Mouse (Mus musculus) kidney, adult 11 months (tissue): ENCODE results near the gene Asxl1.

Experiments used
- DNase-seq: peaks from one replicate; pipeline ENCODE4 v3.0.0; 2022

Asxl1 gene

DNA sequence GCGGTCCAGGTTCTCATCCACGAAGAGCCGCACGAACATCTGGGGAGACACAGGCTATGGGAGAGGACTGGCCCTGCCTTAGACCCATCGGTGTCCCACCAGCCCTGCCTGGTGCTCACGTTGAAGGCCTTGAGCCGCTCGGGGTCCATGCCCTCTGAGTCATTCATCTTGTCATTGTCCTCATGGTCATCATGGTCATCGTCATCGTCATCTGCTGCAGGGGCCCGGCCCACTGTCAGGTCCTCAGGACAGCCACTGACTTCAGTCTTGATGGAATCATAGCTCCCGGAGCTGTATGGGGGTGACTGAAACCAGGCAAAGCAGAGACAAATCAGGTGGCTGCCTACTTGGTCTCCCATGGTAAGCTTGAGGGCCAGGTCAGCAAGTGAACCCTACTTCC lies 72.2 kb downstream of the Asxl1 start:
- DNase-seq = no peak

DNA sequence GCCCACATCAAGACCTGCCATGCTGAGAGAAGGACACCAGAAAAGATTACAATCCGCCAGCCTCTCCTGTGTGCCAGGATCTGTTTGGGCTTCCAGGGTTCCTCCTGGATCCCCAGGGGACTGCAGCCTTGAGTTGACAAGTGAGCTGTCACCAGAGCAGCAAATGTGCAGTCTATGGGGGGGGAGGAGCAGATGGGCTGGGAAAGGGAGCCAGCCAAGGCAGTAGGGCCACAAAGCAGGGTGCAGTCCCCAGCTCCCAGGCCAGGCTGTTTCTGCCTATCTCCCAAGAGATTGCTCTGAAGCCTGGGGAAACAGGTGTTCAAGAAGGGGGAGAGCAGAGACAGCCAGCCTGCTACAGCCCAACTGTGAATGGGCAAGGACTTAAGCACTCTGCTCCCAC lies 72.8 kb downstream of the Asxl1 start:
- DNase-seq = no peak

DNA sequence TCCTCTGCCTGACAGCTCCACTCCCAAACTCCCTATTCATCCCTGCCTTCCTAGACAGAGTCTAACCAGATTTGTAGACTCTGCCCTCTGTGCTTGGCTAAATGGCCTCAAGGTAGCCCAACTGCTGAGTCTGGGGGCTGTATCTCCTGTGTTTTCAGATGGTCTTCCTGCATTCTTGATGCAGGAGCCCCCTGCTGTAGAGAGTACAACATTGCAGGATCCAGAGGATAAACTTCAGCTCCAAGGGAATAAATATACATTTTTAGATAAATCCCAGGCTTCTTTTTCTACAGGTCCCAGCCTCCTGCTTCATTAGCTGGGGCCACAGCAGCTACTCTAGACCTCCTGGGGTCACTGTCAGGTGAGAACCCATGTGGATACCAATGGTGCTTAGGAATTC lies 75.6 kb downstream of the Asxl1 start:
- DNase-seq = no peak

DNA sequence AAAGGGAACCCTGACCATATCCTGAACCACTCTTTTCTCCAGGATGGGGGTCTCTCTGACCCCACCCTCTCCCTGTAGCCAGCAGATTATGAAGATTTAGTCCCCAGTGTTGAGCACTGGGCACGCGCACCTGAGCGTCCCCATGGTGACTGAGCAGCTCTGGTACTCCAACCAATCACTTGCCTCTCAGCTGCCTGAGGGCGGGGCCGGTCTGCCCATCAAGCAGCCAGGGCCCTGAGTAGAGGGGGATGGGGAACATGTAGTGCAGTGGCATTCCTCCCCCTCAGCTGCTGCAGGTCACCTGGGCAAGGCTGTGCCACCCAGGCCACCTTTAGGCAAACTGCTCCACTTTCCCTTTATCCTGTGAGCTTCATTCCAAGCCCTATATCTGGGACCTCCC lies 76.4 kb downstream of the Asxl1 start:
- DNase-seq = peak; percentile 53

DNA sequence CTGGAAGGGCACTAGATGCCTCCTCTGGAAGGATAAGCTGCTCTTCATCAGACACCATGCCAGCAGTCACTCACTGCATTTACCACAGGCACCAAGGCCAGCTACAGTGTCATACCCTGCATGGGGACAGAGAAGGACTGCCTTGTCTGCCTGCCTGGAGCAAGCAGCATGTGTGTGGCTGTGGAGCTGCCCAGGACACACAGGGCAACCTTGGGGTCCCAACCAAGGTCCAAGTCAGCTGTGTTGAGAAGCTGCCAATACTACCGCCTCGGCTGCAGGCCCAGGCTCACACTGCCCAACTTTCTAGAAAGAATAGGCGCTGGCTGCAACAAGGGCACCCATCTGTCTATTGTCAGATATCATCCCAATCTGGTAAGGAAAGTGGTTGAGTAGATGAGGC lies 77.5 kb downstream of the Asxl1 start:
- no peak for DNase-seq

DNA sequence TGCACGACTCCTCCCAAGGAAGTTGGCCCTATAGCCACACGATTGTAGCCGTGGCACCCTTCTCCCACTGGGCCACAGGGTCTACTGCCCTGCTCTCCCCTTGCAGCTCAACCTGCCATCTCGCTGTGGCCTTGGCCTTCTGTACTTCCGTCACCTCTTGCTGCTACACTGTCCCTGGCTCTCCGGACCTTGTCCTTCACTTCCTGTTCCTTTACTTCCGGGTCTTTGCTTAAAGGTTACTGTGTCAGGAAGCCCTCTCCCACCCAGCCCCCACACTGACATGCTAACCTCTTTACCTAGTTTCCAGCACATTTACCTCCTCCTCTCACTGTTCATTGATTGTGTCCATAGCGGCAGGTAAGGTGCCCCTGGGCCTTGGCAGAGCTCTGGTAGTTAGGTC lies 78.9 kb downstream of the Asxl1 start:
- no peak for DNase-seq

DNA sequence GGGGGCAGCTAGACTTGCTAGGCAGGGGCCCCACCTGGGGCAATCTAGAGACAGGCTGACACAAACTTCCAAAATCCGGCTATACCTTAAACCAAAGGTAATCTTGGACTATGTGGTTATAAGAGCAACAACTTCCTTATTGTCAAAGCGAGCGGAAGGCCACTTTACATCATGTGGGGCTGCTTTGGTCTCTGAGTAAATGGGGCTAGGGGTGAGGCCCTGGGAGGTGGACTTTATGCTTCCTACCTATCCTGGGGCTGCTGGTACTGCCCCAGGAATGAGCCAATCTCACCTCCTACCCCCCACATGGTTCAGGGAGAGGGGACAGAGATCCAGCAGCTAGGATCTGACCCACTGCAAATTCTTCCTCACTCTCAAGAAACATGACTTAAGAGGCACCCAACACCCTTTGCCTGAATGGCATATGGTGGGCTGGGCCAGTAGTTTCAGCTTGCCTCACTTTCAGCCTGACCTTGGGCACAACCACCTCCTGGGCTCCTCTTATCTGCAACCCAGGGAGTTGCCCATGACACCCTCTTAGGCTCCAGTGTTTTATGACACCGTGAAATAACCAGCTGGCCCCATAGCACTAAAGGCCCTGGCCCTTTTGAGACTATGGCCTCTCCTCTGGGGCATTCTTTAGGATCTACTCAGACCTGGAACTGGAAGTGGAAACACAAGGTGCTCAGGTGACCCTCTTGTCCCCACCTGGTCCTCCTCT lies 79.7 kb downstream of the Asxl1 start:
- no peak for DNase-seq

DNA sequence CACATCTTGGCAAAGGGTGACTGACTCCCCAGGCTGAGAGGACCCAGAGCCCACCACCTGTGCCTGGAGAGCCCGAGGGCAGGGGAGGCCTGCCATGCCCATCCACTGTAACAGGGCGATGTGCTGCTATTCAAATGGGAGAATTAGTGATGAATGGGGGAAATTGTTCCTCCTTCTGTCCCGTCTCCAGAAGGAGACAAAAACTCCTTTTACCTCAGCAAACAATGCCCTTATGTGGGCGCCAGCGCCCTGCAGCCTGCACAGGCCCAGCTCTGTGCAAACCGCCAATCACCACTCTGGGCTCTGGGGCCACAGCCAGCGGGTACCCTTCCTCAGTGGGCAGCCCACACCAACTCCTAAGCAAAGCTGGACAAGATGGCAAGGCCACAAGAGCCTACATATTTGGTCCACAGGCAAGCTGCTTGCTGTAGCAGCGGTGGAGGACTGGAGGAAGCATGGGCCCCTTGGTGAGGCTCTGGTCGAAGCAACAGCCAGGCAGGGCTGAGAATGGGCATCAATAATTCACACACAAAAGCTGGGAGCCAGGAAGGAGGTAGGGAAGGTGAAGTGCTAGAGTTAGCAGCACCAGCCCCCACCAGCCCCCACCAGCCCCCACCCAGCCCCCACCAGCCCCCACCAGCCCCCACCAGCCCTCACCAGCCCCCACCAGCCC lies 80.5 kb downstream of the Asxl1 start:
- DNase-seq = no peak

DNA sequence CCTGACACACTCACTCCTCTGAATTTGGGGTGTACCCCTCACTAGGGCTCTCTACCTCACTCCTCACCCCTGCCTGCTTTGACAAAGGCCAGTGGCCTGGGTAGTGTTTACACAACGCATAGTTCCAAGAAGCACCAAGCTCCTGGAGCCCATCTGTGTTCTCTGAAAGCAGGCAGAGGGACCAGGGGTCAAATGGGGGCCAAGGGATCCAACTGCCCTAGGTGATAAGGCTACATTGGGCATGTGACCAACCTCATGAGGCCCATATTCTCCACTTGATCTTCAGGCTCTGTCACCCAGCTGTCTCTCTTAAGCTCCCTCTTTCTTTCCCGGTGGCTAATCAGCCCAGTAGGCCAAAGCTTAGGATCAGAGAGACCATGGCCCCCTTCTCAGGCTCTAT lies 81.3 kb downstream of the Asxl1 start:
- DNase-seq = no peak

DNA sequence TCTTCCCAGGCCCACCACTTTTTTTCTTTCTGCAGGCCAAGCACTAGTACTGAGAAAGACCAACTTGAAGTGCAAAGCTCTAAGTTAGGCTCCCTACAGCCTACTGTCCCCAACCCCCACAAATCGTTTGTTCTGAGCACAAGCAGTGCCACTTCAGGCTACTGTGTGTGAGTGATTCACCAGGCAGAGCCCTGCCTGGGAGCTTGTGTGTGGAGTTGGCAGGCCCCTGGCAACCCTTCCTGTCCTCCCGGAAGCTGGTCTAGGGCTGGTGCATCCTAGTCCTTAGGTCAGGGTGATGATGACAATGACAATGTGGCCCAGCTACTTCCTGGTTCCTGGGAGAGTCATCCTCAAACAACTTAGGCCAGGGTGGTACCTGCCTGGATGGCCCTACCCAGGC lies 82.9 kb downstream of the Asxl1 start:
- no peak for DNase-seq

DNA sequence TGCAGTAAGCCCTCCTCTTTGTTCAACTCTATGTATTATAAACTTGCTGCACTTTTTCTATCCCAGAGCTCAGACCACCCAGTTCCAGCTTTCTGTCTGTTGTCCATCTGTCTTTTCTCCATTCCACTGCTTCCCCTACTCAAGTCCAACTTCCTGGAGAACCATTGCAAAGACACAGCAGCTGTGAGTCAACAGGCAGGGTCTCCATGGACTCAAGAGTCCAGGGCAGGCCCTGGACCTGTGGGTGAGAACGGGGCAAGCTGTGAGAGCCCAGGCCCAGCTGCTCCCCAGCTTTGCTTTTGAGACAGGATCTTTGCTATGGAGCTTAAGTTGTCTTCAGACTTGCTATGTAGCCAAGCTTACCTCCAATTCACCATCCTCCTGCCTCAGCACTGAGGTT lies 84.9 kb downstream of the Asxl1 start:
- no peak for DNase-seq

DNA sequence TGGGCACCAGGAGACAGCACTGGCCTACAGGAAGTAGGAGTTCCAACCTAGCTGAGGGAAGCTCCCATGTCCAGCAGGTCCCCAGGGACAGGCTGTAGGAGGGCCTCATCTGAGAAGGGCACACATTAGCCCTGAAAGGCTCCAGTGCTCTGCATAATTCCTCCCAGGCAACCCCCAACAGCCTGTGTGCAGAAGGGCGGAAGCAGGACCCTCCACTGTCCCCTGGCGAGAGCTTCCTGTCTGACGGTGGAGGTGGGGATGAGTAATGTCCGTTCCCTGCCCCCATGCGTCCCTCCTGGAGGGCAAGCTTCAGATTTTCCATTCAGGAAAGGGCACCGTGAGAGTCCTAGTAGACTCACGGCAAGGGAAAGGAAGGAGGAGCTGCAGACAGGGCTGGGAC lies 86.9 kb downstream of the Asxl1 start:
- DNase-seq = no peak

DNA sequence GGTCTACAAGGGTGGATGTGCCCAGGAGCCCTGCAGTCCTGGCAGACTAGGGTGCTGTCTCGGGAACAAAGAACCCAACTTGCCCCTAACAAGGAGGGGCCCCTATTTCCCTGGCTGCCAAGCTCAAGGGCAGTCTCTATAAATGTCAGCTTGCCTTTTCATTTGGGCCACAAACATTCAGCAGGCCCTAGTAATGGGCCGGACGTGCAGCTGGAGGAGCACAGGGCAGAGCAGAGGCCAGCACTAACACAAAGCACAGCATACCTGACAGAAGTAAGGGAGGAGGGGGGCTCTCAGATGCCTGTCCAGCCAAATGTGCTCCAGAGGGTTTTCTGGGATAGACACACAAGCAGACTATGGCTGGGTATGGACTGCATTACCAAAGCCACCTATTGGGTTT lies 88.2 kb downstream of the Asxl1 start:
- no peak for DNase-seq

DNA sequence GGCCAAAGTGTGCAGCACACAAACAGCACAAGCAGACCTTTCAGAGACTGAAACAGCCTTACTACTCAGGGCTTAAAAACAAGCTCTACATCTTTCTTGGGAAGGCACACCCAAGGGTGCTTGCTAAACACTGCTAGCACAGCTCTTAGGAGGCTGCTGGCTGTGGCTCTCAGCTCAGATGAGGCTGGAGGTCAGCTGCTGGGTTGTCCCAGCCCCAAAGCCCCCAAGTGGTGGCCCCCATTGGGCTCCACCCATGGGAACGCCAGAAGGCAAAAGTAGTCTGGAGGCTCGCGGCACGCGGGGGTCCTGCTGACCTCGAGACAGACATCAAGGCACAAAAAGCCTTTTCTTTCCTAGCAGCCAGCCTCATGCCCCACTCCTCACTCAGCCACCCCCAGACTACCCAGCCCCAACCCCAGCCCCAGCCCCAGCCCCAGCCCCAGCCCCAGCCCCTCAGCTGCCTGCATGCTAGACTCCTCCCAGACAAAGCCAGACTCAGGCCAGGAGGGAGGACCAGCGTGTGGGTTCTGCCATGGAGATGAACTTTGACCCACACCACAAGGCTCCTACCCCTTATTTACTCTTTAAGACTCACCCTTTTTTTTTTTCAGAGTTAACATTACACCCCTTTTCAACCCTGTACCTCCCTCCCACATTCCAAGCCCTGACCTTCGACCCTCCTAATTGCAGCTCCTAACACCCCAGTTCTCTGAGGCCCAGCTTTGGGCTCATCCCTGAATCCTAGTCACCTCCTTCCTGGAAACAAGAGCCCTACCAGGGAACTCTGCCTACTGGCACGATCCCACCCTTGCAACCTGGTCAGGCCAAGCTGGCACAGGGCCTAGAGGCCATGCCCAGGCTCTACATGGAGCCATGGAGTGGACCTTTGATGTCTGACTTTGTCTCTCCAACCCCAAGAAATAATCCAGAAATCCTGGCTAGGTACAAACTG lies 89.5 kb downstream of the Asxl1 start:
- peak; percentile 89 for DNase-seq

DNA sequence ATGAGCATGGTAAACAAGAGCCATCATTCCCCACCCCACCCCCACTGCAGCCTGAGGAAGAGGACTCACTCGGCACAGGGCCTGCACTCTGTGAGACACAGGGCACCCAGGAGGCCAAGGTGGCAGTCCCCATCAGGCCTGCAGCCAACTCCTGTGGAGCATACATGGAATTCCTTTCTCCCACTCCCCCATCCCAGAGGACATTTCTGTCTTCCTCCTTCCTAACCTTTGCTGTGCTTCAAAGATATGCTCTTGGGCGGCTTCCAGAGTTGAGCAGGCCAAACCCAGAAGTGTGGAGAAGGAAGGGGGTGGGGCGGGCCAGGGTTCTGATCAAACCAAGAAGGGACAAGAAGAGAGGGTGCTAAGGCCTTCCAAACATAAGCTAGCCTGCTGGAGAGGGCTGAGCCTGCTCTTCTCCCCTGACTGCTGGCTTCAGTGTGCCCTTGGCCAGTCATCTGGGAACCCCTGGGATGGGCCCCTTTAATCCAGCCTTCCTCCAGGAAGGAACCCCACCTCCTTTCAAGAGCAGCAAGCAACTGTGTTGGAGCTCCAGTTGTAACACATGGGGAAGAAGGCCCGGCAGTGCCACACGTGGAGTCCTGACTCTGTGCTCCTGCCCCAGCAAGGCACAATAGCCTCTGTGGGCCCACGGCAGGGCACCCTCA lies 91.1 kb downstream of the Asxl1 start:
- DNase-seq = peak; percentile 87

DNA sequence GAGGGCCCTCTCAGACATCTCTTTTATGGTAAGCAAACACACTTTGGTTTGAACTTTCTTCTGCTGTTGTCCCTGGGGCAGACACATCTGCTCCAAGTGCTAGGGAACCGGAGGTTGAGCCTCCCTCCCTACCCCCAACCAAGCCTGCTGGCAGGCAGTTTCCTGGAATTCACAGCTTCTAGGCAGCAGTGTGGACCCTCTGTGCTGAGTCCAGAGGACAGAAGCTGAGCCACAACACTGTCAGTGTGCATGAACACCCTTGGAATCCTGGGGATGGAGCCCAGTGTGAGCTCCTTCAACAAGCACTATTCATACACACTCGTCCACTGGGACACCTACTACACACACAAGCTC lies 91.7 kb downstream of the Asxl1 start:
- peak; percentile 70 for DNase-seq

DNA sequence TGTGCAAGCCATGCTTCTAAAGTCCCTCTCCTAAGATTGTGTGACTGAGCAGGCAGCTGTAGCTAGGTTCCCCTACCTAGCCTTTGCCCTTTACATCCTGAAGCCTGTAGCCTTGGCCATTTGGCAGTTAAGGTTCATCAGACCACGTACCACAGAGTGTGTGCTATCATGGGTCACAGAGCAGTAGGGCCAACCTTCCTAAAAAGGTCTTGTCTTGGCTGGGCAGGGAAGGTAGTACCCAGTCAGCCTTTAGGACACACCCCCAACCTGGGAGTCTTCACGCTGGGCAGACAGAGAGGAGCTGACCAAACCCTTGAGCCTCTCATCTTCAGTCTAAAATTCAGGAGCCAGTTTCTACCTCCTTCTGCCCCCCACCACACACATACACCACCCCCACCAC lies 95.1 kb downstream of the Asxl1 start:
- DNase-seq = peak; percentile 59

DNA sequence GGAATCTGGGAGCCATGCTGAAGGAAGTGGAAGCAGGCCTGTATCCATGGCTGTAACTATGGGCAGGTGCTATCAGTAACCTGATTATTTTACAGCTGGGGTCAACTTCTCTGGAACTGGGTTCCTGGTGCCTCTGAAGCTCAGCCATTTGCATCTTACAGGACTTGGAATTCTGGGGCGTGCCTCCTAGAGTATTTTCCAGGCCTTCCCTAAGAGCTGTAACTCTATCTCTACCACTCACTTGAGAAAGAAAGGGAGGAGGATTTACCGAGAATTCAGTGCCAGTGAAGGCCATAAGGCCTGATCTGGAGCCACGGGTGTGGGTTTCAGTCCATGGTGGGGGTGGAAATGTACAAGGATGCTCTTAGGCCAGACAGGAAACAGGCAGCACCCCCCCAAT lies 95.6 kb downstream of the Asxl1 start:
- DNase-seq = no peak

DNA sequence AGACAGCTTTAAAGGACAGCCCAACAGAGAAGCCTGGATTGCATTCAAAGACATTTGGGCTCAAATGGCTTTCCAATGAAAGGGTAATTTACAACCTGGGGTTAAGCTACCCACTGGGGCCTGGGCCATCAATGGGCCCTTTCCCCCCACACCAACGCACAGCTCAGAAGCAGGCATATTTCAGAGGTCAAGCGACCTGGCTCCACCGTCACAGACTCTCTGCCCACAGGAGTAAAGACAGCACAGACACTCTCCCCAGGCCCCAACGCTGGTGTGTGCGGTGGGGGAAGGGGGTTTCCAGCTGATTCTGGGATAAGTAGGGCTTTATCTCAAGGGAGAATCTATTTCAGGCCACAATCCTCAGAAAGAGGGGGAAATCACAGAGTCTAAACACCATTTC lies 97.1 kb downstream of the Asxl1 start:
- no peak for DNase-seq

DNA sequence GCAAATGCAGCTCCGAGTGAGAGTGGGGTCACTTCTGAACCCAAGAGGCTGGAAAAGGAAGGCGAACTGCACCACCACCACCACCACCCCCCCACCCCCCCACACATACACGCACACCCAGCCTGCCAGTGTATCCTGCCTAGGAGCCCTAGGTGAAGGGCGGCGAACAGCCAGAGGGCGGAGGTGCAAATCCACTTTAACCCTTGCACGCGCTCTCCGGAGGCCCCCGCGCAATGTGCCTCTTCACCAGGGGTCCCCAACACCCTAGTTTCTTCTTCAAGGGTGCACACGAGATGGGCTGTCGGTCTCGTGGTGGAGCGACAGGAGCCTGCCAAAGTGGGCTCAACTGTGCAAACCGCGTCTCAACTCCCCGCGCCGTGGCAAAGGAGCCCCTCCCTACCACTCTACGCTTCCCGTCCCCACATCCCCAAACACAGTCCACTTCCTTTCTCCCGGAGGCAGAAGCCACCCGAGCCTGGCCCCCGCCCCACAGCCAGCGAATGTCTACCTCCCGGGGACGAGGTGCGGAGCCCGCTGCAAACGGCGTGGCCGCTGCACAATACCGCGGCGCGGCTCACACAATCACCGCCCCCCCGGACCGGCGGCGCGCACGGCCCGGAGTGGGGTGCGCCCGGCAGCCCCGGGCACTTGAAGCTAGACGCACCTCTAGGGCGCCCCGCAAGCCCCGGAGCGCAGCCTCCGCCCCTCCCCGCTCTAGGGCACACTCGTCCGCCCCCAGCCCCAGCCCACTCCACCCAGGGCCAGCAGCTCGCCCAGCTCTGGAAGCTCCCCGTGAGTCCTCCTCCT lies 98.0 kb downstream of the Asxl1 start:
- no peak for DNase-seq

DNA sequence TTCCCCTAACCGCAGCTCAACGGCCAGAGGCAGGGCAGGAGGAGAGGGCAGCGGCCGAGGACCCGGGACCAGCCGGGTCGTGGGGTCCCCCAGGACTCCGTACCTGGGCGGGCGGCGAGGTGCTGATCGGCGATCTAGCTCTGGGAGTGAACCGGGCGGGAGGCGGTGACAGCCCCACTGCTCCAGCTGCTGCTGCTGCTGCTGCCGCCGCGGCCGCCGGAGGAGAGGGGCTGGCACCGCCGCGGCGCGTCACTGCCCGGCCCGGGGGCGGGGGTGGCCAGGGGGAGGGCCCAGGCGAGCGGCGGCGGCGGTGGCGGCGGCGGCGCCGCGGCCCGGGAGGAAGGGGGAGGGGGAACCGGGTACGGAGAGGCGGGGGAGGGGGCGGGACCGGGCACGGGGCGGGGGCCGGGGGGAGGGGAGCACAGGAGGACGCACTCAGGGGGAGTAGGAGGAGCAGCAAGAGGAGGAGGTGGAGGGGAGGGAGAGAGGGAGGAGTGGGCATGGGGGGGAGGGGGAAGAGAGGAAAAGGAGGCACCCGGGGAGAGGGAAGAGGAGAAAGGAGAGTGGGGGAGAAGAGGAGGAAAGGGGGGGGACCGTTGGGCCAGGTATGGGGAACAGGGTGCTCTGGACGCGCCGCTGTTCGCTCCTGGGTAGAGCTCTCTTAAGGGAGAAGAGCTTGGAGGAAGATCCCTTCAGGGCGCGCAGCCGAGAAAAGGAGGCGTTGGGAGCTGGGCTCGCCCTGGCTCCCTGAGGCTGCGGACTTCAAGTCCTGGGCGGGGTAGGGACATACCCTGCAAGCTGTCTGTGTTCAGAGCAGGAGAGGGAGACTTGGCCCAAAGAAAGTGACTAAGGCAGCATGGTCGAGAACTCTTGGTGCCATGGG lies 98.9 kb downstream of the Asxl1 start:
- DNase-seq = peak; percentile 57
